Mouse (Mus musculus): ENCODE results near the gene Scaf11. TPM values are rescaled to one million over a fixed set of nuclear protein-coding genes. Genes with fewer than 3 reads are reported as not detected.
A peak's percentile ranks its signal among the peaks of the same experiment; 100 is the strongest.
"Not testable (repeated sequence)": the region's sequence is repeated elsewhere in the genome, so short reads cannot be mapped to it uniquely, and the experiment has no call there.

Gene Scaf11
- polyA plus RNA-seq, 2 experiments from 2014 or later: 42.4 to 45.3 TPM

GRCm38 (mm10) chr15:96463821-96464220, 3.2 kb upstream of the Scaf11 start:
- no peak for ATAC-seq

- no peak for ATAC-seq
Observed at GRCm38 (mm10) chr15:96462611-96463010, 2.0 kb upstream of the Scaf11 start.

GRCm38 (mm10) chr15:96461541-96462512, 1.2 kb upstream of the Scaf11 start:
- peak; percentile 10 for ATAC-seq

GRCm38 (mm10) chr15:96460451-96460729, 253 bp downstream of the Scaf11 start:
- ATAC-seq: no peak

- ATAC-seq: peak; percentile 8
Observed at GRCm38 (mm10) chr15:96459741-96460450, 747 bp downstream of the Scaf11 start.

GRCm38 (mm10) chr15:96458273-96458672, 2.4 kb downstream of the Scaf11 start:
- no peak for ATAC-seq

GRCm38 (mm10) chr15:96457338-96457664, 3.3 kb downstream of the Scaf11 start:
- ATAC-seq: no peak

GRCm38 (mm10) chr15:96456651-96457337, 3.8 kb downstream of the Scaf11 start:
- ATAC-seq: no peak

GRCm38 (mm10) chr15:96455595-96456214, 4.9 kb downstream of the Scaf11 start:
- no peak for ATAC-seq

GRCm38 (mm10) chr15:96453346-96453745, 7.3 kb downstream of the Scaf11 start:
- no peak for ATAC-seq

- no peak for ATAC-seq
Observed at GRCm38 (mm10) chr15:96448656-96449299, 11.9 kb downstream of the Scaf11 start.

- ATAC-seq: no peak
Observed at GRCm38 (mm10) chr15:96446785-96447184, 13.9 kb downstream of the Scaf11 start.

- not testable (repeated sequence) for ATAC-seq
Observed at GRCm38 (mm10) chr15:96441480-96441879, 19.2 kb downstream of the Scaf11 start.

- no peak for ATAC-seq
Observed at GRCm38 (mm10) chr15:96434202-96434601, 26.4 kb downstream of the Scaf11 start.

GRCm38 (mm10) chr15:96419920-96420319, 40.7 kb downstream of the Scaf11 start:
- no peak for ATAC-seq

GRCm38 (mm10) chr15:96418161-96418560, 42.5 kb downstream of the Scaf11 start:
- ATAC-seq: no peak

GRCm38 (mm10) chr15:96408717-96409121, 51.9 kb downstream of the Scaf11 start:
- no peak for ATAC-seq

GRCm38 (mm10) chr15:96407151-96407550, 53.5 kb downstream of the Scaf11 start:
- no peak for ATAC-seq

- ATAC-seq: no peak
Observed at GRCm38 (mm10) chr15:96406253-96406652, 54.4 kb downstream of the Scaf11 start.

- no peak for ATAC-seq
Observed at GRCm38 (mm10) chr15:96405548-96405947, 55.1 kb downstream of the Scaf11 start.

- no peak for ATAC-seq
Observed at GRCm38 (mm10) chr15:96398333-96398732, 62.3 kb downstream of the Scaf11 start.

- no peak for ATAC-seq
Observed at GRCm38 (mm10) chr15:96396641-96397344, 63.9 kb downstream of the Scaf11 start.
